Mouse (Mus musculus) frontal cortex, postnatal 25 days (tissue): ENCODE measurements around the gene Gm5089.

Experiments
- DNase-seq, 2 experiments: peaks; one replicate each; pipeline ENCODE4 v3.0.0; 2022; ENCODE audit warnings: low spot score in 2 of 2

Gm5089 gene

GRCm38 (mm10) chr14:122386281-122387130, 64.4 kb downstream of the Gm5089 start:
- DNase-seq, result no peak

- DNase-seq, result no peak
Observed at GRCm38 (mm10) chr14:122385758-122386157, 65.2 kb downstream of the Gm5089 start.

GRCm38 (mm10) chr14:122385238-122385534, 65.7 kb downstream of the Gm5089 start:
- no peak for DNase-seq
